Mouse (Mus musculus): Measurements from ENCODE around the gene Glt28d2.
A peak's percentile ranks its signal among the peaks of the same experiment; 100 is the strongest.
"Not testable (repeated sequence)": the region's sequence is repeated elsewhere in the genome, so short reads cannot be mapped to it uniquely, and the experiment has no call there.

Glt28d2 gene

GRCm38 (mm10) chr3:85887239-85887827 is at the start of gene Glt28d2, which contains the start of gene Gm37240:
Gene Glt28d2, minus strand, starts transcription at chr3:85887516.
Gene Gm37240, minus strand, starts transcription at chr3:85887518.
- peak; percentile 87 for DNase-seq (ENCODE audit: low spot score)

- DNase-seq (ENCODE audit: low spot score) = no peak
Measured at GRCm38 (mm10) chr3:85933586-85933985, 46.3 kb upstream of the Glt28d2 start.

GRCm38 (mm10) chr3:85931859-85932258 is 44.5 kb upstream of the Glt28d2 start:
- DNase-seq (ENCODE audit: low spot score) = no peak

GRCm38 (mm10) chr3:85930671-85931255 is 43.4 kb upstream of the Glt28d2 start:
- DNase-seq (ENCODE audit: low spot score) = no peak

GRCm38 (mm10) chr3:85929711-85930110 is 42.4 kb upstream of the Glt28d2 start:
- DNase-seq (ENCODE audit: low spot score) = no peak

GRCm38 (mm10) chr3:85928140-85928611 is 40.9 kb upstream of the Glt28d2 start:
- no peak for DNase-seq (ENCODE audit: low spot score)

GRCm38 (mm10) chr3:85927296-85927695 is 40.0 kb upstream of the Glt28d2 start:
- DNase-seq (ENCODE audit: low spot score) = no peak

GRCm38 (mm10) chr3:85923954-85924945 is 36.9 kb upstream of the Glt28d2 start:
- DNase-seq (ENCODE audit: low spot score) = peak; percentile 78

- no peak for DNase-seq (ENCODE audit: low spot score)
Measured at GRCm38 (mm10) chr3:85923343-85923742, 36.0 kb upstream of the Glt28d2 start.

GRCm38 (mm10) chr3:85922331-85922730 is 35.0 kb upstream of the Glt28d2 start:
- peak; percentile 18 for DNase-seq (ENCODE audit: low spot score)

- DNase-seq (ENCODE audit: low spot score) = not testable (repeated sequence)
Measured at GRCm38 (mm10) chr3:85920671-85921070, 33.4 kb upstream of the Glt28d2 start.

GRCm38 (mm10) chr3:85917600-85917999 is 30.3 kb upstream of the Glt28d2 start:
- peak; percentile 24 for DNase-seq (ENCODE audit: low spot score)

- DNase-seq (ENCODE audit: low spot score) = no peak
Measured at GRCm38 (mm10) chr3:85914806-85915205, 27.5 kb upstream of the Glt28d2 start.

- no peak for DNase-seq (ENCODE audit: low spot score)
Measured at GRCm38 (mm10) chr3:85907136-85907535, 19.8 kb upstream of the Glt28d2 start.

GRCm38 (mm10) chr3:85904371-85904770 is 17.1 kb upstream of the Glt28d2 start:
- DNase-seq (ENCODE audit: low spot score) = no peak

- no peak for DNase-seq (ENCODE audit: low spot score)
Measured at GRCm38 (mm10) chr3:85895020-85895419, 7.7 kb upstream of the Glt28d2 start.

- no peak for DNase-seq (ENCODE audit: low spot score)
Measured at GRCm38 (mm10) chr3:85891571-85891970, 4.3 kb upstream of the Glt28d2 start.

GRCm38 (mm10) chr3:85888221-85888671 is 930 bp upstream of the Glt28d2 start:
- peak; percentile 19 for DNase-seq (ENCODE audit: low spot score)

- peak; percentile 31 for DNase-seq (ENCODE audit: low spot score)
Measured at GRCm38 (mm10) chr3:85886636-85887238, 579 bp downstream of the Glt28d2 start.

- no peak for DNase-seq (ENCODE audit: low spot score)
Measured at GRCm38 (mm10) chr3:85885906-85886305, 1.4 kb downstream of the Glt28d2 start.

- no peak for DNase-seq (ENCODE audit: low spot score)
Measured at GRCm38 (mm10) chr3:85880687-85881086, 6.6 kb downstream of the Glt28d2 start.

- no peak for DNase-seq (ENCODE audit: low spot score)
Measured at GRCm38 (mm10) chr3:85880068-85880467, 7.2 kb downstream of the Glt28d2 start.
